Mouse (Mus musculus): ENCODE results near the gene Endou. TPM values are rescaled to one million over a fixed set of nuclear protein-coding genes. Genes with fewer than 3 reads are reported as not detected.

Gene Endou
- polyA plus RNA-seq, 1 experiment from 2014 or later: 0.55 TPM

GRCm38 (mm10) chr15:97718535-97719155 lies 12.5 kb downstream of the Endou start:
- WGBS: 64% methylated on average over 8 of the region's 8 CpGs
- H3K4me2 ChIP-seq (ENCODE audit: low read depth, low read length): no peak overlapping the region
- H3K4me1 ChIP-seq (replicated peaks; ENCODE audit: control insufficient read depth, insufficient read depth, low read length): 0 out of 2 replicates have a peak, but pooled peaks cover 2% of the 10 kb centered on the region
- H3K4me3 ChIP-seq (ENCODE audit: low read length): no peak overlapping the region
- no peak overlapping the region for H3K9ac ChIP-seq (ENCODE audit: low read length)
- ATAC-seq (ENCODE audit: low read depth): no peak
- no peaks in the 10 kb centered on the region for H3K36me3 ChIP-seq (ENCODE audit: control insufficient read depth, insufficient read depth, low read length)
- H3K27ac ChIP-seq (ENCODE audit: low read length): no peak overlapping the region
- no peaks in the 10 kb centered on the region for H3K9me3 ChIP-seq (ENCODE audit: control insufficient read depth, low read length)
- H3K27me3 ChIP-seq (ENCODE audit: control insufficient read depth, insufficient read depth, low read depth, low read length): no peaks in the 10 kb centered on the region

- Histone ChIP-seq H3K4me2 (ENCODE audit: low read depth, low read length) (no peak overlapping the region), H3K9me3 (ENCODE audit: control insufficient read depth, low read length) (no peaks in the 10 kb centered on the region), H3K36me3 (ENCODE audit: control insufficient read depth, insufficient read depth, low read length) (no peaks in the 10 kb centered on the region), H3K9ac (ENCODE audit: low read length) (no peak overlapping the region), H3K4me3 (ENCODE audit: low read length) (no peak overlapping the region), H3K27me3 (ENCODE audit: control insufficient read depth, insufficient read depth, low read depth, low read length) (no peaks in the 10 kb centered on the region), H3K27ac (ENCODE audit: low read length) (no peak overlapping the region), H3K4me1 (replicated peaks; ENCODE audit: control insufficient read depth, insufficient read depth, low read length) (0 out of 2 replicates have a peak, but pooled peaks cover 2% of the 10 kb centered on the region)
- peak; percentile 64; the same call in 1 of the 2 replicates for ATAC-seq (ENCODE audit: low read depth)
- 18% methylated on average over 12 of the region's 12 CpGs for WGBS
Measured at GRCm38 (mm10) chr15:97717861-97718534, 13.1 kb downstream of the Endou start.

GRCm38 (mm10) chr15:97716782-97717181 lies 14.4 kb downstream of the Endou start:
- Histone ChIP-seq H3K27ac (ENCODE audit: low read length) (no peak overlapping the region), H3K9ac (ENCODE audit: low read length) (no peak overlapping the region), H3K36me3 (ENCODE audit: control insufficient read depth, insufficient read depth, low read length) (no peaks in the 10 kb centered on the region), H3K9me3 (ENCODE audit: control insufficient read depth, low read length) (no peaks in the 10 kb centered on the region), H3K4me1 (replicated peaks; ENCODE audit: control insufficient read depth, insufficient read depth, low read length) (0 out of 2 replicates have a peak, but pooled peaks cover 2% of the 10 kb centered on the region), H3K4me2 (ENCODE audit: low read depth, low read length) (no peak overlapping the region), H3K4me3 (ENCODE audit: low read length) (no peak overlapping the region), H3K27me3 (ENCODE audit: control insufficient read depth, insufficient read depth, low read depth, low read length) (no peaks in the 10 kb centered on the region)
- WGBS: 73% methylated on average over 11 of the region's 11 CpGs
- no peak for ATAC-seq (ENCODE audit: low read depth)

- 87% methylated on average over 1 of the region's 1 CpGs for WGBS
- Histone ChIP-seq H3K4me1 (replicated peaks; ENCODE audit: control insufficient read depth, insufficient read depth, low read length) (0 out of 2 replicates have a peak, but pooled peaks cover 2% of the 10 kb centered on the region), H3K4me3 (ENCODE audit: low read length) (no peak overlapping the region), H3K36me3 (ENCODE audit: control insufficient read depth, insufficient read depth, low read length) (no peaks in the 10 kb centered on the region), H3K9ac (ENCODE audit: low read length) (no peak overlapping the region), H3K9me3 (ENCODE audit: control insufficient read depth, low read length) (no peaks in the 10 kb centered on the region), H3K27me3 (ENCODE audit: control insufficient read depth, insufficient read depth, low read depth, low read length) (no peaks in the 10 kb centered on the region), H3K4me2 (ENCODE audit: low read depth, low read length) (no peak overlapping the region), H3K27ac (ENCODE audit: low read length) (no peak overlapping the region)
- ATAC-seq (ENCODE audit: low read depth): no peak
Measured at GRCm38 (mm10) chr15:97715734-97716133, 15.4 kb downstream of the Endou start.

GRCm38 (mm10) chr15:97715083-97715482 lies 16.1 kb downstream of the Endou start:
- H3K36me3 ChIP-seq (ENCODE audit: control insufficient read depth, insufficient read depth, low read length): no peaks in the 10 kb centered on the region
- H3K4me2 ChIP-seq (ENCODE audit: low read depth, low read length): no peak overlapping the region
- H3K9ac ChIP-seq (ENCODE audit: low read length): no peak overlapping the region
- H3K9me3 ChIP-seq (ENCODE audit: control insufficient read depth, low read length): no peaks in the 10 kb centered on the region
- H3K27me3 ChIP-seq (ENCODE audit: control insufficient read depth, insufficient read depth, low read depth, low read length): no peaks in the 10 kb centered on the region
- H3K4me1 ChIP-seq (replicated peaks; ENCODE audit: control insufficient read depth, insufficient read depth, low read length): 0 out of 2 replicates have a peak, but pooled peaks cover 2% of the 10 kb centered on the region
- ATAC-seq (ENCODE audit: low read depth): no peak
- H3K4me3 ChIP-seq (ENCODE audit: low read length): no peak overlapping the region
- no peak overlapping the region for H3K27ac ChIP-seq (ENCODE audit: low read length)
- 85% methylated on average over 8 of the region's 8 CpGs for WGBS

- no peak overlapping the region for H3K9ac ChIP-seq (ENCODE audit: low read length)
- WGBS: 57% methylated on average over 6 of the region's 6 CpGs
- no peak for ATAC-seq (ENCODE audit: low read depth)
Measured at GRCm38 (mm10) chr15:97712546-97712945, 18.6 kb downstream of the Endou start.

GRCm38 (mm10) chr15:97710906-97711305 lies 20.2 kb downstream of the Endou start:
- Histone ChIP-seq H3K27me3 (ENCODE audit: control insufficient read depth, insufficient read depth, low read depth, low read length) (no peaks in the 10 kb centered on the region), H3K9me3 (ENCODE audit: control insufficient read depth, low read length) (no peaks in the 10 kb centered on the region), H3K9ac (ENCODE audit: low read length) (no peak overlapping the region), H3K27ac (ENCODE audit: low read length) (no peak overlapping the region), H3K36me3 (ENCODE audit: control insufficient read depth, insufficient read depth, low read length) (no peaks in the 10 kb centered on the region), H3K4me2 (ENCODE audit: low read depth, low read length) (no peak overlapping the region), H3K4me3 (ENCODE audit: low read length) (no peak overlapping the region), H3K4me1 (replicated peaks; ENCODE audit: control insufficient read depth, insufficient read depth, low read length) (0 out of 2 replicates have a peak, but pooled peaks cover 3% of the 10 kb centered on the region)
- no peak for ATAC-seq (ENCODE audit: low read depth)
- 48% methylated on average over 6 of the region's 6 CpGs for WGBS

More at GRCm38 (mm10) chr15:97712546-97712945, 18.6 kb downstream of the Endou start:
- H3K36me3 ChIP-seq (ENCODE audit: control insufficient read depth, insufficient read depth, low read length): no peaks in the 10 kb centered on the region
- H3K27me3 ChIP-seq (ENCODE audit: control insufficient read depth, insufficient read depth, low read depth, low read length): no peaks in the 10 kb centered on the region
- no peak overlapping the region for H3K4me2 ChIP-seq (ENCODE audit: low read depth, low read length)
- no peak overlapping the region for H3K4me3 ChIP-seq (ENCODE audit: low read length)
- H3K27ac ChIP-seq (ENCODE audit: low read length): no peak overlapping the region
- H3K9me3 ChIP-seq (ENCODE audit: control insufficient read depth, low read length): no peaks in the 10 kb centered on the region
- 0 out of 2 replicates have a peak, but pooled peaks cover 1% of the 10 kb centered on the region for H3K4me1 ChIP-seq (replicated peaks; ENCODE audit: control insufficient read depth, insufficient read depth, low read length)

- peak within 1 kb of the TSS; percentile 95 for H3K9ac ChIP-seq (ENCODE audit: low read length)
- under 1% methylated on average over 69 of the region's 71 CpGs for WGBS
- H3K27ac ChIP-seq (ENCODE audit: low read length): peak within 1 kb of the TSS; percentile 61
- ATAC-seq (ENCODE audit: low read depth): peak; percentile 96
- H3K36me3 ChIP-seq (ENCODE audit: control insufficient read depth, insufficient read depth, low read length): peaks cover 16% of the 10 kb centered on the region
- peak within 1 kb of the TSS; percentile 79 for H3K4me2 ChIP-seq (ENCODE audit: low read depth, low read length)
- H3K9me3 ChIP-seq (ENCODE audit: control insufficient read depth, low read length): no peaks in the 10 kb centered on the region
- peaks cover 10% of the 10 kb centered on the region for H3K4me1 ChIP-seq (replicated peaks; ENCODE audit: control insufficient read depth, insufficient read depth, low read length)
- H3K27me3 ChIP-seq (ENCODE audit: control insufficient read depth, insufficient read depth, low read depth, low read length): no peaks in the 10 kb centered on the region
- H3K4me3 ChIP-seq (ENCODE audit: low read length): peak within 1 kb of the TSS; percentile 99
Measured at GRCm38 (mm10) chr15:97705211-97706050, 25.7 kb downstream of the Endou start, which contains the start of gene Rpap3. Gene Rpap3, minus strand, starts transcription at chr15:97705825.

- Histone ChIP-seq H3K36me3 (ENCODE audit: control insufficient read depth, insufficient read depth, low read length) (peaks cover 45% of the 10 kb centered on the region), H3K9ac (ENCODE audit: low read length) (no peak overlapping the region), H3K4me1 (replicated peaks; ENCODE audit: control insufficient read depth, insufficient read depth, low read length) (no peaks in the 10 kb centered on the region), H3K4me2 (ENCODE audit: low read depth, low read length) (no peak overlapping the region), H3K9me3 (ENCODE audit: control insufficient read depth, low read length) (no peaks in the 10 kb centered on the region), H3K4me3 (ENCODE audit: low read length) (no peak overlapping the region), H3K27ac (ENCODE audit: low read length) (no peak overlapping the region), H3K27me3 (ENCODE audit: control insufficient read depth, insufficient read depth, low read depth, low read length) (no peaks in the 10 kb centered on the region)
- 82% methylated on average over 10 of the region's 10 CpGs for WGBS
- ATAC-seq (ENCODE audit: low read depth): no peak
Measured at GRCm38 (mm10) chr15:97696616-97697015, 34.5 kb downstream of the Endou start.
